Mouse (Mus musculus) embryonic fibroblast, embryonic 13.5 days (primary cell): ENCODE results near the gene Gm884.

Source experiments
- CTCF ChIP-seq: IDR thresholded peaks from 2 replicates; pipeline ENCODE4 v1.5.1; 2011; ENCODE audit warnings: mild to moderate bottlenecking, control low read depth, low read length, moderate library complexity, borderline replicate concordance; ENCODE audit not compliant: insufficient read depth
- POLR2A ChIP-seq: IDR thresholded peaks from 2 replicates; pipeline ENCODE4 v1.6.1; 2011; ENCODE audit warnings: low read depth, mild to moderate bottlenecking, control low read depth, low read length, moderate library complexity

GRCm38 (mm10) chr11:103647921-103648620 is 27.1 kb upstream of the Gm884 start:
- no peak for TF ChIP-seq POLR2A
- no peak for TF ChIP-seq CTCF
